ENCODE assay signal across 17 mouse cellular contexts in genomic region chr13:42889516-42890474, GRCm38 (mm10).
A peak's percentile ranks its signal among the peaks of the same experiment; 100 is the strongest.
DNase-seq lines count a peak whose midpoint lies in the region; ATAC-seq and TF ChIP-seq lines count a peak whose summit lies in the region.
"Had no signal": no experiment of that assay in that cellular context is flagged by ENCODE, and none has a peak within 500 bp of the region (broad histone marks: within the 10 kb centered on the region; RNA-seq: fewer than 3 reads in every experiment).

No protein-coding gene starts in this region.

- no peak overlapping the region for H3K4me3 ChIP-seq in heart, embryonic 12.5 days
- H3K4me3 ChIP-seq in left cerebral cortex, adult 2 months = no peak overlapping the region
- H3K4me3 ChIP-seq in lung, postnatal 0 days (ENCODE audit: low read depth, low read length) = no peak overlapping the region
- H3K4me3 ChIP-seq: embryonic facial prominence, embryonic 13.5 days; forebrain, embryonic 12.5 days; neural tube, embryonic 13.5 days had no signal

- no peak for DNase-seq in heart, postnatal 25 days (ENCODE audit: low spot score)
- no peak for DNase-seq in left cerebral cortex, adult 2 months (ENCODE audit: extremely low spot score in 1 of 2, low spot score in 2 of 2)
- no peak for DNase-seq in left cerebral cortex, postnatal 14 days (ENCODE audit: low spot score in 2 of 2)
- DNase-seq in lung, postnatal 0 days (ENCODE audit: low spot score) = peak; percentile 90
- no peak for DNase-seq in urinary bladder, postnatal 4 days (ENCODE audit: low spot score in 2 of 2)
- no peak for DNase-seq in left cerebral cortex, adult 9 months (ENCODE audit: low spot score in 2 of 2)
- DNase-seq: cerebellum, adult 11 months; kidney, postnatal 10 days; liver, postnatal 0 days; thymus, postnatal 36 days had no signal

- H3K4me2 ChIP-seq in heart, embryonic 12.5 days = peak overlapping the region; percentile 20; the same call in 1 of the 2 replicates
- H3K4me2 ChIP-seq in lung, postnatal 0 days (replicated peaks; ENCODE audit: low read depth, low read length) = peak overlapping the region; percentile 32; the same call in 1 of the 2 replicates
- H3K4me2 ChIP-seq: embryonic facial prominence, embryonic 13.5 days; forebrain, embryonic 12.5 days; neural tube, embryonic 13.5 days had no signal

- 43% methylated on average over 12 of the region's 12 CpGs for WGBS in heart, embryonic 12.5 days
- 31% methylated on average over 12 of the region's 12 CpGs for WGBS in lung, postnatal 0 days

- H3K9ac ChIP-seq in heart, embryonic 12.5 days = no peak overlapping the region
- no peak overlapping the region for H3K9ac ChIP-seq in lung, postnatal 0 days (replicated peaks; ENCODE audit: low read depth)
- H3K9ac ChIP-seq: embryonic facial prominence, embryonic 13.5 days; forebrain, embryonic 12.5 days; liver, postnatal 0 days; neural tube, embryonic 13.5 days had no signal

- H3K4me1 ChIP-seq in heart, embryonic 12.5 days (replicated peaks) = peaks cover 4% of the 10 kb centered on the region; the same call in 1 of the 2 replicates
- peaks cover 9% of the 10 kb centered on the region; the same call in 1 of the 2 replicates for H3K4me1 ChIP-seq in lung, postnatal 0 days (ENCODE audit: insufficient read depth, low read depth, low read length)
- H3K4me1 ChIP-seq: forebrain, embryonic 12.5 days had no signal

- ATAC-seq in heart, embryonic 12.5 days (ENCODE audit: insufficient number of reproducible peaks, low FRiP score) = no peak
- ATAC-seq in lung, postnatal 0 days = peak; percentile 94
- ATAC-seq: liver, postnatal 0 days; midbrain, embryonic 16.5 days had no signal

- no peaks in the 10 kb centered on the region for H3K27me3 ChIP-seq in heart, embryonic 12.5 days (replicated peaks)
- no peaks in the 10 kb centered on the region for H3K27me3 ChIP-seq in lung, postnatal 0 days (replicated peaks; ENCODE audit: insufficient read depth, low read length)
- H3K27me3 ChIP-seq: embryonic facial prominence, embryonic 13.5 days; forebrain, embryonic 12.5 days; neural tube, embryonic 13.5 days had no signal

- peak; percentile 87 for TF ChIP-seq EP300 in lung, postnatal 0 days (IDR thresholded peaks at IDR 0.05)

- no peak for TF ChIP-seq CTCF in left cerebral cortex, adult 2 months (IDR thresholded peaks at IDR 0.05)
- no peak for TF ChIP-seq CTCF in lung, postnatal 0 days (IDR thresholded peaks at IDR 0.05)

- H3K36me3 ChIP-seq in heart, embryonic 12.5 days = no peaks in the 10 kb centered on the region
- no peaks in the 10 kb centered on the region for H3K36me3 ChIP-seq in lung, postnatal 0 days (ENCODE audit: insufficient read depth, low read length)
- H3K36me3 ChIP-seq: embryonic facial prominence, embryonic 13.5 days; forebrain, embryonic 12.5 days; G1E; neural tube, embryonic 13.5 days had no signal

- intact Hi-C loops in heart, postnatal 25 days (cut with DNase I) = no loop called here
- intact Hi-C loops in left cerebral cortex, adult 2 months (cut with DNase I) = no loop called here
- intact Hi-C loops in left cerebral cortex, postnatal 14 days (cut with DNase I) = no loop called here

- no peak overlapping the region for H3K27ac ChIP-seq in heart, embryonic 12.5 days (ENCODE audit: poor library complexity, severe bottlenecking)
- H3K27ac ChIP-seq in left cerebral cortex, adult 2 months = peak overlapping the region; percentile 24
- peak overlapping the region; percentile 73 for H3K27ac ChIP-seq in lung, postnatal 0 days (ENCODE audit: low read length)
- H3K27ac ChIP-seq: embryonic facial prominence, embryonic 13.5 days; forebrain, embryonic 12.5 days; neural tube, embryonic 13.5 days; stomach, postnatal 0 days had no signal

- no peaks in the 10 kb centered on the region for H3K9me3 ChIP-seq in heart, embryonic 12.5 days (replicated peaks)
- no peaks in the 10 kb centered on the region for H3K9me3 ChIP-seq in lung, postnatal 0 days (ENCODE audit: low read length)
- H3K9me3 ChIP-seq: embryonic facial prominence, embryonic 13.5 days; forebrain, embryonic 12.5 days; neural tube, embryonic 13.5 days had no signal
